In genomic region chr10:69571972-69572371, GRCm38 (mm10) we compare ENCODE assay signal across 8 mouse cellular contexts.
A peak's percentile ranks its signal among the peaks of the same experiment; 100 is the strongest.
DNase-seq lines count a peak whose midpoint lies in the region; ATAC-seq and TF ChIP-seq lines count a peak whose summit lies in the region.

No protein-coding gene starts in this region.

- peak overlapping the region; percentile 48; the same call in 1 of the 2 replicates for H3K9ac ChIP-seq in kidney, postnatal 0 days (ENCODE audit: low read depth, low read length)
- no peak overlapping the region for H3K9ac ChIP-seq in embryonic facial prominence, embryonic 12.5 days
- H3K9ac ChIP-seq in neural tube, embryonic 15.5 days (replicated peaks) = no peak overlapping the region

- H3K27ac ChIP-seq in kidney, postnatal 0 days = no peak overlapping the region
- no peak overlapping the region for H3K27ac ChIP-seq in embryonic facial prominence, embryonic 12.5 days
- no peak overlapping the region for H3K27ac ChIP-seq in limb, embryonic 10.5 days
- no peak overlapping the region for H3K27ac ChIP-seq in neural tube, embryonic 15.5 days (replicated peaks)

- 0 out of 2 replicates have a peak, but pooled peaks cover 3% of the 10 kb centered on the region for H3K4me1 ChIP-seq in kidney, postnatal 0 days (replicated peaks; ENCODE audit: insufficient read depth, low read length)
- H3K4me1 ChIP-seq in embryonic facial prominence, embryonic 12.5 days = peaks cover 55% of the 10 kb centered on the region
- peaks cover 61% of the 10 kb centered on the region for H3K4me1 ChIP-seq in limb, embryonic 10.5 days
- peaks cover 76% of the 10 kb centered on the region for H3K4me1 ChIP-seq in neural tube, embryonic 15.5 days

- ATAC-seq in kidney, postnatal 0 days (replicated peaks; ENCODE audit: low FRiP score, low read depth) = no peak
- ATAC-seq in embryonic facial prominence, embryonic 12.5 days (ENCODE audit: insufficient number of reproducible peaks, insufficient read depth, low FRiP score, low TSS enrichment) = no peak
- no peak for ATAC-seq in neural tube, embryonic 15.5 days (ENCODE audit: low FRiP score)

- no peaks in the 10 kb centered on the region for H3K9me3 ChIP-seq in kidney, postnatal 0 days (replicated peaks; ENCODE audit: low read length)
- no peaks in the 10 kb centered on the region for H3K9me3 ChIP-seq in embryonic facial prominence, embryonic 12.5 days
- H3K9me3 ChIP-seq in limb, embryonic 10.5 days (replicated peaks) = no peaks in the 10 kb centered on the region
- no peaks in the 10 kb centered on the region for H3K9me3 ChIP-seq in neural tube, embryonic 15.5 days (replicated peaks)

- no peaks in the 10 kb centered on the region for H3K27me3 ChIP-seq in kidney, postnatal 0 days (ENCODE audit: insufficient read depth, low read length)
- H3K27me3 ChIP-seq in embryonic facial prominence, embryonic 12.5 days = 0 out of 2 replicates have a peak, but pooled peaks cover 5% of the 10 kb centered on the region
- H3K27me3 ChIP-seq in limb, embryonic 10.5 days (ENCODE audit: low read depth, poor library complexity, severe bottlenecking) = peaks cover 25% of the 10 kb centered on the region
- H3K27me3 ChIP-seq in neural tube, embryonic 15.5 days (replicated peaks) = no peaks in the 10 kb centered on the region

- H3K4me3 ChIP-seq in kidney, postnatal 0 days (replicated peaks; ENCODE audit: low read depth, low read length) = peak overlapping the region; percentile 35
- H3K4me3 ChIP-seq in embryonic facial prominence, embryonic 12.5 days = 0 out of 2 replicates have a peak overlapping the region, but pooled peaks have one; percentile 2
- peak overlapping the region; percentile 42 for H3K4me3 ChIP-seq in limb, embryonic 10.5 days
- peak overlapping the region; percentile 6 for H3K4me3 ChIP-seq in neural tube, embryonic 15.5 days (replicated peaks)

- no peak for TF ChIP-seq CTCF in kidney, postnatal 0 days (IDR thresholded peaks at IDR 0.05; ENCODE audit: low read depth)

- intact Hi-C loops in left cerebral cortex, postnatal 36 days (cut with DNase I) = loop anchor here (5.0 kb wide), 1 partner anchor 70 kb away; no protein-coding TSS in a partner anchor

- 6% methylated on average over 9 of the region's 9 CpGs for WGBS in kidney, postnatal 0 days
- WGBS in embryonic facial prominence, embryonic 12.5 days = under 1% methylated on average over 9 of the region's 9 CpGs
- WGBS in limb, embryonic 10.5 days = 4% methylated on average over 9 of the region's 9 CpGs
- 2% methylated on average over 9 of the region's 9 CpGs for WGBS in neural tube, embryonic 15.5 days

- H3K36me3 ChIP-seq in kidney, postnatal 0 days (ENCODE audit: insufficient read depth, low read length) = no peaks in the 10 kb centered on the region
- no peaks in the 10 kb centered on the region for H3K36me3 ChIP-seq in embryonic facial prominence, embryonic 12.5 days
- no peaks in the 10 kb centered on the region for H3K36me3 ChIP-seq in limb, embryonic 10.5 days
- H3K36me3 ChIP-seq in neural tube, embryonic 15.5 days = no peaks in the 10 kb centered on the region

- DNase-seq in kidney, postnatal 0 days (ENCODE audit: low spot score) = peak; percentile 51
- no peak for DNase-seq in kidney, adult 8-10 months
- DNase-seq in limb, embryonic 10.5 days (ENCODE audit: low spot score) = no peak
- DNase-seq in layer of hippocampus, adult 11-12 months (ENCODE audit: low spot score) = no peak
- no peak for DNase-seq in thymus, postnatal 0 days (ENCODE audit: low spot score)
- DNase-seq in left cerebral cortex, postnatal 36 days (ENCODE audit: low spot score in 2 of 2) = no peak

- H3K4me2 ChIP-seq in kidney, postnatal 0 days (ENCODE audit: low read length) = peak overlapping the region; percentile 78
- H3K4me2 ChIP-seq in embryonic facial prominence, embryonic 12.5 days (replicated peaks) = peak overlapping the region; percentile 53
- H3K4me2 ChIP-seq in neural tube, embryonic 15.5 days = peak overlapping the region; percentile 49
